Mouse (Mus musculus): ENCODE measurements around the gene Wdfy2.

DNA sequence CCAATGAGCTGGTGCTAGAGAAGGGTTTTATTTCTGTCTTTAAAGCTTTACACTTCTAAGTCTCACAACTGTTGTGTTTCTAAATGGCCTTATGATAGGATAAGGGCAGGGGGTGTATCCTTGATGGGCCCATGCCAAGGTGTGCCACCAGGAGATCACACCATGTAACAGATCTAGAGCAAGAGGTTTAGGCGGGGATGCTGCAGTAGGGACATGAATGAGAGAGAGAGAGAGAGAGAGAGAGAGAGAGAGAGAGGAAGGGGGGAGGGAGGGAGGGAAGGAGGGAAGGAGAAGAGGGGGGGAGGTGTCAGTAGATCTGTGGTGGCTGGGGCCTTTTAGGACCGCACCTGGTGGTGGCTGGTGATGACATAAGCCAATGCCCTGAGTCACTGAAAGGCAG, 5.5 kb downstream of the Wdfy2 start:
- no peak for TF ChIP-seq CTCF (IDR thresholded peaks at IDR 0.05; ENCODE audit: extremely low read depth, insufficient read length, insufficient replicate concordance, low read depth, low read length)
- TF ChIP-seq POLR2A (IDR thresholded peaks at IDR 0.05; ENCODE audit: low read depth, low read length): no peak

Data from small intestine, adult 2 months (tissue).